Mouse (Mus musculus): Measurements from ENCODE around the gene Wdr35. TPM values are rescaled to one million over a fixed set of nuclear protein-coding genes. Genes with fewer than 3 reads are reported as not detected.
A peak's percentile ranks its signal among the peaks of the same experiment; 100 is the strongest.

Gene Wdr35
- polyA plus RNA-seq, 1 experiment from 2014 or later = 20.6 TPM

DNA sequence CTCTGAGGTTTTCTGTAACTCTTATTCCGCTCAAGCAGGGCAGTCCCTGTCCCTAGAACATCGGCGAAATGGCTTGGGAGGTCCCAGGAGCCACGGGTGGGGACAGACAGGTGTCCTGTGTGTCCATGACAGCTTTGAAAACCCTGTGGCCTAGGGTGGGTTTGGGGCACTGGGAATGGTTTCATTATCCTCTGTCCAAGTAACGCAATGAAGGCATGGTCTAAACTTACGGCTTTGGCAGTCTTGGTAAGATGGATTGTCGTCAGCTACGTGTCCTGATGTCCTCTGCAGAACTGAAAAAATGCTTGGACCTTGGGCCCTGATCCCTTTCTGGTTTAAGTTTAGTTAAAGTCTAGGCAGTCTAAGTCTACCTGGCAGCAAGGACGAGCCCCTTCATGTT lies 86.3 kb downstream of the Wdr35 start:
- ATAC-seq (ENCODE audit: low FRiP score, low read depth) = no peak
- Histone ChIP-seq H3K4me1 (no peaks in the 10 kb centered on the region), H3K36me3 (no peaks in the 10 kb centered on the region), H3K9ac (no peak overlapping the region), H3K4me2 (replicated peaks) (no peak overlapping the region), H3K27ac (no peak overlapping the region), H3K4me3 (no peak overlapping the region), H3K9me3 (no peaks in the 10 kb centered on the region), H3K27me3 (replicated peaks) (no peaks in the 10 kb centered on the region)
- WGBS = 89% methylated on average over 9 of the region's 9 CpGs

DNA sequence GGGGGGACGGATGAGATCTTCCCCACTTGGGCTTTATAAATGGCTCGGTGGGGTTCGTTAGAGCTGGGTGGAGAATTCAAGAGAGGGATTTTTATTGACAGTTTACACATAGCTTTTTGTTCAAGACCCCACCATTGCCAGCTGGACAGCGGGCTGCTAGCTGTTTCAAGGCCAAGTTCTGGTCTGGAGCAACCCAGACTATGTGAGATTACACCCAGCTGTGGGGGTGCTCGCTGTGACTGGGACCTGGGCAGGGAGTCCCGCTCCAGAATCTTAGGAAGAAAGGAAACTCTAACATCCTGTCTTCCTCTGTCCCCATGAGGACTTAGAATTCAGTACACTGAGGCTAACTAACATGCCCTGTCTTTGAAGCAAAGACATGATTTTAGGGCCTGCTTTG lies 89.9 kb downstream of the Wdr35 start:
- 86% methylated on average over 6 of the region's 6 CpGs for WGBS

DNA sequence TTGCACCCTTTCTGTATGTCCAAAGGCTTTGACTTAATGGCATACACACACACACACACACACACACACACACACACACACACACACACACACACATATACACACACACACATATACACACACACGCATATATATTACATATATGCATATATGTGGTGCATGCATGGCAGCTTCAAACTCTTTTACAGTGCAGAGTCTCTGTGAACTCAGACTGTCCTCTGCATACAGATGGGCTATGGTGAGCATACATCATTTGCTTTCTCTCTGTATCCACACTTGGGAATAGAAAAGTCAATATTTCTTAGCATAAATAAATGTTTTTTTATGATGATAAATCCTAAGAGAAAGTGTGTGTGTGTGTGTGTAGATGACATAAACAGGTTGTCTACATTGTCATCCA lies 97.4 kb downstream of the Wdr35 start:
- Histone ChIP-seq H3K9me3 (no peaks in the 10 kb centered on the region), H3K27me3 (replicated peaks) (no peaks in the 10 kb centered on the region), H3K4me2 (replicated peaks) (no peak overlapping the region), H3K4me3 (no peak overlapping the region), H3K36me3 (no peaks in the 10 kb centered on the region), H3K9ac (no peak overlapping the region), H3K4me1 (peaks cover 5% of the 10 kb centered on the region; the same call in 1 of the 2 replicates), H3K27ac (no peak overlapping the region)
- ATAC-seq (ENCODE audit: low FRiP score, low read depth) = 0 out of 2 replicates have a peak, but pooled peaks have one; percentile 34
- WGBS = 95% methylated on average over 1 of the region's 1 CpGs

More for the DNA sequence above, 89.9 kb downstream of the Wdr35 start:
- no peak for ATAC-seq (ENCODE audit: low FRiP score, low read depth)
- Histone ChIP-seq H3K4me2 (replicated peaks) (no peak overlapping the region), H3K36me3 (no peaks in the 10 kb centered on the region), H3K9ac (no peak overlapping the region), H3K27me3 (replicated peaks) (no peaks in the 10 kb centered on the region), H3K9me3 (no peaks in the 10 kb centered on the region), H3K27ac (no peak overlapping the region), H3K4me1 (no peaks in the 10 kb centered on the region), H3K4me3 (no peak overlapping the region)

DNA sequence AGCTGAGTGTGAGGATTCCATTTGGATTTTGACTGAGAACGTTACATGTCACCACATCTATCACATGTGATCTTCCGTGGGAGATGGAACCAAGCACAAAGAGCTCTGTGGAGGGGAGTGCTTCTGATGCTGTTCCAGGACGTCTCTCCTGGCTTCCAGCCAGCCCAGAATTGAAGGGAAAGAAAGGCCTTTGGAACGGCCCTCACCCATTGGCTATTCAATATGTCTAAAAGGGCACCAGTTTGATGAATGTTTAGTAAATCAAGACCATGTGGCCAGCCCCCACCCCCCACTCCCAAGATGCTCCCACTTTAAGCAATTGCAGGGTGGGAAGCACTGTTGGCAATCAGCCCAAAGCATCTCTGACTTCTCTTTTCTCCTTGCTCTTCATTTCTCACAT lies 97.8 kb downstream of the Wdr35 start:
- no peaks in the 10 kb centered on the region for H3K27me3 ChIP-seq (replicated peaks)
- H3K36me3 ChIP-seq = no peaks in the 10 kb centered on the region
- WGBS = 27% methylated on average over 4 of the region's 4 CpGs
- H3K4me3 ChIP-seq = no peak overlapping the region
- no peaks in the 10 kb centered on the region for H3K9me3 ChIP-seq
- no peak overlapping the region for H3K27ac ChIP-seq
- H3K4me2 ChIP-seq (replicated peaks) = no peak overlapping the region
- H3K4me1 ChIP-seq = peaks cover 5% of the 10 kb centered on the region; the same call in 1 of the 2 replicates
- H3K9ac ChIP-seq = no peak overlapping the region
- peak; percentile 90 for ATAC-seq (ENCODE audit: low FRiP score, low read depth)

DNA sequence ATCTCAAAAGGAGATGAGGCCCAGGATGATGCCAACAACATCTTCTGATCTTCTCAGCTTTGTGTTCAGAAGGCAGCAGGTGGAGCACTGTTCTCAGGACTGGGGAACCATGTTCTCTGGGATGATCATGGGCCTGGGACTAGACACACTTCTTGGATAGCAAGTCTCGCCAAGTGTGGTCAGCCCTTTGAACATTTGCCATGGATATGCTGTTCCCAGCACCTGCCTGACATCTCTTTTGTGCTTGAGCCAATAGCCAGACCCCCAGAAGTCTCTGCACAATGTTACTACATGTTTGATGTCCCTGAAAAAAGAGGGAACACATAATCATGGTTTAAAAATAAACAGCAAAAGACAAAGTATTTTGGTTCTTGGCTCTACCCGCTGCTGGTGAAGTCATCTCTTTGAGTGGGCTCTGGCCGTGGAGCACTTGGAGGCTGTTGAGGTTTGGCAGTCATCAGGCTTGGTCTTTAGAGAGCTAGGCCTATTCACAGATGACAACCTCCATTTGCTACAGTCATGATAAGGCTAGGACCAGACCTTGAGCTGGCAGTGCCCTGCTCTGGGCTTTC lies 103.9 kb downstream of the Wdr35 start:
- Histone ChIP-seq H3K4me1 (no peaks in the 10 kb centered on the region), H3K4me2 (replicated peaks) (no peak overlapping the region), H3K36me3 (no peaks in the 10 kb centered on the region), H3K4me3 (no peak overlapping the region), H3K27me3 (replicated peaks) (no peaks in the 10 kb centered on the region), H3K27ac (no peak overlapping the region), H3K9ac (no peak overlapping the region), H3K9me3 (no peaks in the 10 kb centered on the region)
- ATAC-seq (ENCODE audit: low FRiP score, low read depth) = no peak
- 94% methylated on average over 3 of the region's 3 CpGs for WGBS

Other genes starting within 250 kb of the Wdr35 start
- gene Sdc1, start 202.6 kb upstream of the Wdr35 start, polyA plus RNA-seq (2016; fragmentation: Nextera tagmentation; extraction: Ambion mirVana) = 43.5 and 48.2 TPM in 2 replicates
- 197 and 207 TPM in 2 replicates for gene Laptm4a, start 52.2 kb upstream of the Wdr35 start, polyA plus RNA-seq (2016; fragmentation: Nextera tagmentation; extraction: Ambion mirVana)
- 0.70 and 1.0 TPM in 2 replicates for gene Matn3, start 26.0 kb upstream of the Wdr35 start, polyA plus RNA-seq (2016; fragmentation: Nextera tagmentation; extraction: Ambion mirVana)
- 16.7 and 18.6 TPM in 2 replicates for gene Ttc32, start 56.1 kb downstream of the Wdr35 start, polyA plus RNA-seq (2016; fragmentation: Nextera tagmentation; extraction: Ambion mirVana)

Data from neural tube, embryonic 12.5 days (tissue).